Mouse (Mus musculus) intestine, postnatal 0 days (tissue): ENCODE results near the gene Fggy. TPM values are rescaled to one million over a fixed set of nuclear protein-coding genes. Genes with fewer than 3 reads are reported as not detected.
A peak's percentile ranks its signal among the peaks of the same experiment; 100 is the strongest.

Experiments used
- ATAC-seq: fragments of 200-750 bp; cut with Nextera tagmentation; 2 replicates; pipeline ENCODE4 v1.8.0; 2017; ENCODE audit warnings: mild to moderate bottlenecking, moderate TSS enrichment, moderate library complexity
- H3K27ac ChIP-seq: fragments of 300-500 bp; sonication (generic); 2 replicates; pipeline ENCODE4 v1.5.1; 2014; ENCODE audit warnings: mild to moderate bottlenecking, low read depth, low read length, moderate library complexity
- H3K27me3 ChIP-seq: fragments of 300-500 bp; sonication (generic); replicated peaks from 2 replicates; pipeline ENCODE4 v1.6.1; 2014; ENCODE audit warnings: low read length, mixed read lengths; ENCODE audit not compliant: control insufficient read depth, insufficient read depth
- H3K36me3 ChIP-seq: fragments of 300-500 bp; sonication (generic); 2 replicates; pipeline ENCODE4 v1.6.1; 2014; ENCODE audit warnings: mild to moderate bottlenecking, moderate library complexity; ENCODE audit not compliant: control insufficient read depth, insufficient read depth
- H3K4me1 ChIP-seq: fragments of 300-500 bp; sonication (generic); replicated peaks from 2 replicates; pipeline ENCODE4 v1.6.1; 2014; ENCODE audit warnings: antibody characterized with exemption, low read length, mixed read lengths; ENCODE audit not compliant: control insufficient read depth, insufficient read depth
- H3K4me2 ChIP-seq: fragments of 300-500 bp; sonication (generic); replicated peaks from 2 replicates; pipeline ENCODE4 v1.6.1; 2014; ENCODE audit warnings: low read depth, mild to moderate bottlenecking, moderate library complexity
- H3K4me3 ChIP-seq: fragments of 300-500 bp; sonication (generic); 2 replicates; pipeline ENCODE4 v1.5.1; 2014; ENCODE audit warnings: low read depth, low read length
- H3K9ac ChIP-seq: fragments of 300-500 bp; sonication (generic); 2 replicates; pipeline ENCODE4 v1.6.1; 2014; ENCODE audit warnings: mild to moderate bottlenecking, low read depth, low read length
- H3K9me3 ChIP-seq: fragments of 300-500 bp; sonication (generic); 2 replicates; pipeline ENCODE4 v1.6.1; 2016; ENCODE audit warnings: mixed run types; ENCODE audit not compliant: control insufficient read depth
- CTCF ChIP-seq: sonication (generic); IDR thresholded peaks from 2 replicates; pipeline ENCODE4 v1.5.1; 2016; ENCODE audit warnings: low read depth, mild to moderate bottlenecking, control low read depth, antibody characterized with exemption, moderate library complexity
- WGBS: fragments of 180-500 bp; shearing (Covaris S2); extraction: QIAGEN DNeasy Blood & Tissue Kit; methylation state at CpG from one replicate; pipeline ENCODE4 v1.1.7; 2014; 5-methylcytosine and 5-hydroxymethylcytosine counted together
- polyA plus RNA-seq: library from polyadenylated mRNA; unstranded; fragments of >200 nt; fragmentation: Nextera tagmentation; extraction: Ambion mirVana; gene quantifications from 2 replicates; pipeline ENCODE4 v1.2.1, GENCODE M21; 2015

Fggy gene
- polyA plus RNA-seq, 1 experiment from 2014 or later = 9.9 TPM

- Histone ChIP-seq H3K4me1 (no peaks in the 10 kb centered on the region), H3K4me2 (no peak overlapping the region), H3K36me3 (no peaks in the 10 kb centered on the region), H3K9me3 (no peaks in the 10 kb centered on the region), H3K27me3 (no peaks in the 10 kb centered on the region), H3K4me3 (no peak overlapping the region), H3K27ac (no peak overlapping the region), H3K9ac (no peak overlapping the region)
- ATAC-seq = no peak
- peak; percentile 47 for TF ChIP-seq CTCF
- WGBS = 72% methylated on average over 2 of the region's 2 CpGs
These were observed 26.6 kb upstream of the Fggy start for GRCm38 (mm10) chr4:95530757-95531156.

- no peaks in the 10 kb centered on the region for H3K4me1 ChIP-seq
- H3K27ac ChIP-seq = no peak overlapping the region
- H3K36me3 ChIP-seq = no peaks in the 10 kb centered on the region
- H3K9ac ChIP-seq = no peak overlapping the region
- no peak for TF ChIP-seq CTCF
- no peaks in the 10 kb centered on the region for H3K27me3 ChIP-seq
- no peak for ATAC-seq
- H3K4me2 ChIP-seq = no peak overlapping the region
- no peak overlapping the region for H3K4me3 ChIP-seq
- H3K9me3 ChIP-seq = no peaks in the 10 kb centered on the region
- 88% methylated on average over 3 of the region's 3 CpGs for WGBS
These were observed 23.4 kb upstream of the Fggy start for GRCm38 (mm10) chr4:95533946-95534345.

- 52% methylated on average over 3 of the region's 3 CpGs for WGBS
- H3K4me3 ChIP-seq = no peak overlapping the region
- peak overlapping the region; percentile 29; the same call in 1 of the 2 replicates for H3K27ac ChIP-seq
- H3K4me1 ChIP-seq = 0 out of 2 replicates have a peak, but pooled peaks cover 6% of the 10 kb centered on the region
- no peaks in the 10 kb centered on the region for H3K27me3 ChIP-seq
- no peak for TF ChIP-seq CTCF
- H3K9ac ChIP-seq = no peak overlapping the region
- H3K4me2 ChIP-seq = no peak overlapping the region
- no peak for ATAC-seq
- H3K36me3 ChIP-seq = no peaks in the 10 kb centered on the region
- H3K9me3 ChIP-seq = no peaks in the 10 kb centered on the region
These were observed 15.8 kb upstream of the Fggy start for GRCm38 (mm10) chr4:95541382-95542038.

GRCm38 (mm10) chr4:95542039-95542790, 15.1 kb upstream of the Fggy start:
- H3K4me1 ChIP-seq = 0 out of 2 replicates have a peak, but pooled peaks cover 6% of the 10 kb centered on the region
- ATAC-seq = peak; percentile 99
- no peak overlapping the region for H3K4me2 ChIP-seq
- no peaks in the 10 kb centered on the region for H3K9me3 ChIP-seq
- H3K4me3 ChIP-seq = no peak overlapping the region
- WGBS = 34% methylated on average over 4 of the region's 4 CpGs
- H3K9ac ChIP-seq = no peak overlapping the region
- no peaks in the 10 kb centered on the region for H3K27me3 ChIP-seq
- no peaks in the 10 kb centered on the region for H3K36me3 ChIP-seq
- peak overlapping the region; percentile 65 for H3K27ac ChIP-seq
- TF ChIP-seq CTCF = 0 out of 2 replicates have a peak, but pooled peaks have one; percentile 5

GRCm38 (mm10) chr4:95543529-95543928, 13.8 kb upstream of the Fggy start:
- no peak for ATAC-seq
- H3K4me2 ChIP-seq = no peak overlapping the region
- no peak for TF ChIP-seq CTCF
- H3K27me3 ChIP-seq = no peaks in the 10 kb centered on the region
- H3K36me3 ChIP-seq = no peaks in the 10 kb centered on the region
- no peak overlapping the region for H3K4me3 ChIP-seq
- H3K9ac ChIP-seq = no peak overlapping the region
- H3K4me1 ChIP-seq = 0 out of 2 replicates have a peak, but pooled peaks cover 6% of the 10 kb centered on the region
- WGBS = 80% methylated on average over 4 of the region's 4 CpGs
- no peak overlapping the region for H3K27ac ChIP-seq
- no peaks in the 10 kb centered on the region for H3K9me3 ChIP-seq

GRCm38 (mm10) chr4:95556663-95557332, 509 bp upstream of the Fggy start:
- Histone ChIP-seq H3K36me3 (no peaks in the 10 kb centered on the region), H3K9ac (peak overlapping the region; percentile 41), H3K9me3 (no peaks in the 10 kb centered on the region), H3K4me3 (peak overlapping the region; percentile 41), H3K4me1 (peaks cover 4% of the 10 kb centered on the region; the same call in 1 of the 2 replicates), H3K27me3 (no peaks in the 10 kb centered on the region), H3K4me2 (peak overlapping the region; percentile 72), H3K27ac (peak overlapping the region; percentile 77)
- no peak for TF ChIP-seq CTCF
- 18% methylated on average over 16 of the region's 16 CpGs for WGBS
- ATAC-seq = peak; percentile 76
